Mouse (Mus musculus) bone marrow macrophage, adult 2 months (primary cell): ENCODE data around the gene Olfr1381.

Experiments used
- CTCF ChIP-seq: IDR thresholded peaks from 2 replicates; pipeline ENCODE4 v1.5.1; 2012; ENCODE audit warnings: low read depth, mild to moderate bottlenecking, low read length, moderate library complexity
- POLR2A ChIP-seq: IDR thresholded peaks from 2 replicates; pipeline ENCODE4 v1.6.1; 2012; ENCODE audit warnings: mild to moderate bottlenecking, low read depth, low read length, borderline replicate concordance

GRCm38 (mm10) chr11:49590213-49590612 lies 47.0 kb downstream of the Olfr1381 start:
- TF ChIP-seq CTCF = no peak
- no peak for TF ChIP-seq POLR2A
